Mouse (Mus musculus): ENCODE data around the gene 4930432K21Rik.

DNA sequence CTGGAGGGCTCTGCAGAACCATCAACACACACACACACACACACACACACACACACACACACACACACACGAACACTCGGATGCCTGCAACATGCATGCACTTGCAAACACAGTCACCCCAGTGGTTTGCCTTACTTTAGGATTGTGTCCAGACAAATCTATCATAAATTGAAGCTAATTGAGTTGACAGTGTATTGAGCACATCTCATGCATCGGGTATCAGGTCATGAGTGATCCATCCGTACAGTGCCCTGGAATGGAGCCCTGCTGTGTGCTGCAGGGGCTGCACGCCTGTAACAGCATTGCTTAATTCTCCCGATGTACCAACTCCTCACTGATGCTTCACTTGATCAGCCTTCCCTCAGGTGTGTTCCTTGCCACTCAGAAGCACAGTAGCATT is 32.2 kb upstream of the 4930432K21Rik start:
- TF ChIP-seq EP300 (IDR thresholded peaks at IDR 0.05; ENCODE audit: insufficient read depth, low read depth, low read length) (no peak), CTCF (IDR thresholded peaks at IDR 0.05) (no peak)
